Mouse (Mus musculus) cerebellum, postnatal 14 days (tissue): Measurements from ENCODE around the gene Slc25a39.
"Not testable (repeated sequence)": the region's sequence is repeated elsewhere in the genome, so short reads cannot be mapped to it uniquely, and the experiment has no call there.

Experiments used
- DNase-seq, 2 experiments: peaks; one replicate each; pipeline ENCODE4 v3.0.0; 2021; ENCODE audit warnings: mixed read lengths in 2 of 2

Slc25a39 gene

DNA sequence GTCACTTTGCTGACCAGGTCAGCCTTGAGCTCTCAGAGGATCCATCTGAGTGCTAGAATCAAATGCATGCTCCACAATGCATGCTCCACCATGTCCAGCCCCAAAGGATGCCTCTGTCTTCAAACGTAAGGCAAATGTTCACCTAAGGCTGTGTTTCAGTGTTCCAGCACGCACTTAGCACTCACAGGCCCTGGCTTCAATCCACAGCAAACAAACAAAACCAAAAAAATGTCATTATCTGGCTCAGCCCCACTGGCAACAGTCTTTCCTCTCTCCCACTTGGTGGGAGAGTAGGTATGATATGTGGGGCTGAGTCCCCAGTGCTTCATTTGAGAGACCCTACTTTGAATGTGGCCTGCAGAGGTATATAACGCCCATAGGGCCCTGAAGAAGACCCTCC lies 3.3 kb upstream of the Slc25a39 start:
- no peak for DNase-seq

DNA sequence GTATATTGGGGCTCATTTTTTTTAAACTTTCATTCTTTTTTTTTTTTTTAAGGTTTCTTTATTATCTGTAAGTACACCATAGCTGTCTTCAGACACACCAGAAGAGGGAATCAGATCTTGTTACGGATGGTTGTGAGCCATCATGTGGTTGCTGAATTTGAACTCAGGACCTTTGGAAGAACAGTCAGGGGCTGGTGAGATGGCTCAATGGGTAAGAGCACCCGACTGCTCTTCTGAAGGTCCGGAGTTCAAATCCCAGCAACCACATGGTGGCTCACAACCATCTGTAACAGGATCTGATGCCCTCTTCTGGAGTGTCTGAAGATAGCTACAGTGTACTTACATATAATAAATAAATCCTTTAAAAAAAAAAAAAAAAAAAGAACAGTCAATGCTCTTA lies 2.6 kb upstream of the Slc25a39 start:
- not testable (repeated sequence) for DNase-seq

DNA sequence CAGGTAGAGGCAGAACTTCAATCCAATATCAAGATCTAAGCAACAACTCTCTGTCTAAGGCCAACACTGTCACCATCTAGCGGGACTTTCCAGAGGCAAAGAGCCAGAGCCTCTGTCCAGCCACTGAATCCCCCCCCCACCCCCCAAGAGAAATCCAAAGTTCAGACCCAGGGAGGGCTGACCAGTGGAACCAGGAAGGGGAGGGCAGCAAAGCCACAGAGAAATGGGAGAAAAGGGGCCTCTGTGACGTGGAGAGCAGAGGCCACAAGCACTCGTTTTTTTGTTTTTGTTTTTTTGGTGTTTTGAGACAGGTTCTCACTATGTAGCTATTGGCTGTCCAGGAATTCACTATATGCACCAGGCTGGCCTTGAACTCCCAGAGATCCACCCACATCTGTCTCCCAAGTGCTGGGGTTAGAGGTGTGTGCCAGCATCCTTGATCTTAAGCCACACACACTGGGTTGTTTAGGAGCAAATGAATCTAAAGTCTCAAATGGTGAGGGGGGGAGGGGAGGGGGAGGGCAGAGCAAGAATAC lies 2.1 kb upstream of the Slc25a39 start:
- DNase-seq, result no peak

DNA sequence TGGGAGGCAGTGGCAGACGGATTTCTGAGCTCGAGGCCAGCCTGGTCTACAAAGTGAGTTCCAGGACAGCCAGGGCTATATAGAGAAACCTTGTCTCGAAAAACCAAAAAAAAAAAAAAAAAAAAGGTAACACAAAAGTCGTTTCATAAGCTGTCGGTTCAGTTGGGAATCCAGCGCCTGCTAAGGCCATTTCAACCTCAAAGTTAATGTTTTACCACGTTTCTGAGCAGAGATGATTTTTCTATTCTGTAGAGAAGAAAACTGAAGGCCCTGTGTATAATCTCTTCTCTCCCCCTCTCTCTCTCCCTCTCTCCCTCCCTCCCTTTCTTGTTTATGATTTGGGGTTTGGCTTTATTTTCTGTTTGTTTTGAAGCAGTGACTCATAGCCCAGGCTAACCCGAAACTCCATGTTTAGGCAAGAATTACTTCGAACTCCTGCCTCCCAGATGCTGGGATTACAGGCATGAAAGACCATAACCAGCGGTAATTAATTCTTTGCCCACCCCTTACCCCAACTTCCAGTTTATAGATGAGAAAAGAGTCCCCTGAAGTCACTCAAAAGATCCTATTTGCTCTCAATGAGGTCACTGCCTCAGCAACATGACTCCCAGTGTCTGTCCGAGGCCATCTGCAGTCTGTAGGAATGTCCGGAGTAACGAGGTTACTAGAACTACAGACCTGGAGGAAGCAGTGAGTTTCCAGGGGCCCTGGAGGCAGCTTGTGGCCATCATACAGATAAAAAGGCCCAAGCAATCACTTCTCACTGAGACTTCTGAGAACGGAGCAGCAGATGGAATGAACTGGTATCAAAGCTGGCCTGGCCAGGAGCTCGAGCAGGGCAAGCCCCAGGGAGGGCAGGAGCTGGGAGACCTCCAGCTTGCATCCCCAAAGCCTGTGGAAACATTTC lies 1.4 kb upstream of the Slc25a39 start:
- peak in 1 of 2 experiments; percentile 10 for DNase-seq

DNA sequence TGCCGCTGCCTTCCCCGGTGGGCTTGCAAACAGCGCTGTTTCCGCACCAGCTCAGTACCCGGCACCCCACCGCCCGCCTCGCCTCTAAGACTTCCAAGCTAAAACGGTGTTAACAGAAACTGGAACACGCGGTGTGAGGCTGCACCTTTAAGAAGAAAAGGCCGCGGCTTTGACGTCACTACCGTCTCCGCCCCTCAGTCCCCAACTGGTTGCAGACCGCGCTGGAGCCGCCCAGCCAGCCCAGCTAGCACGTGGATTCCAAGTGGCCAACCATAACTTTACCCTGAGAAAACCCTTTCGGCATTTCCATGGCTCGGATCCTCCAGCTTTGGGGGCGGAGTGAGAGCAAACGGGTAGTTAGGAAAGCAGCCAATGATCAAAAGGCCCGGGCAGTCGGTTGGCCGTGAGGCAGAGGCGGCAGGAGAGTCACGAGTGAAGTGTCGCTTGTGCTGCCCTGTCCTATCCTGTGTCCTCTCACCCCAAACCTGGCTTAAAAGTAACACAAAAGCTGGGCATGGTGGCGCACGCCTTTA lies 664 bp upstream of the Slc25a39 start:
- peak; percentile 96 to 97 for DNase-seq

DNA sequence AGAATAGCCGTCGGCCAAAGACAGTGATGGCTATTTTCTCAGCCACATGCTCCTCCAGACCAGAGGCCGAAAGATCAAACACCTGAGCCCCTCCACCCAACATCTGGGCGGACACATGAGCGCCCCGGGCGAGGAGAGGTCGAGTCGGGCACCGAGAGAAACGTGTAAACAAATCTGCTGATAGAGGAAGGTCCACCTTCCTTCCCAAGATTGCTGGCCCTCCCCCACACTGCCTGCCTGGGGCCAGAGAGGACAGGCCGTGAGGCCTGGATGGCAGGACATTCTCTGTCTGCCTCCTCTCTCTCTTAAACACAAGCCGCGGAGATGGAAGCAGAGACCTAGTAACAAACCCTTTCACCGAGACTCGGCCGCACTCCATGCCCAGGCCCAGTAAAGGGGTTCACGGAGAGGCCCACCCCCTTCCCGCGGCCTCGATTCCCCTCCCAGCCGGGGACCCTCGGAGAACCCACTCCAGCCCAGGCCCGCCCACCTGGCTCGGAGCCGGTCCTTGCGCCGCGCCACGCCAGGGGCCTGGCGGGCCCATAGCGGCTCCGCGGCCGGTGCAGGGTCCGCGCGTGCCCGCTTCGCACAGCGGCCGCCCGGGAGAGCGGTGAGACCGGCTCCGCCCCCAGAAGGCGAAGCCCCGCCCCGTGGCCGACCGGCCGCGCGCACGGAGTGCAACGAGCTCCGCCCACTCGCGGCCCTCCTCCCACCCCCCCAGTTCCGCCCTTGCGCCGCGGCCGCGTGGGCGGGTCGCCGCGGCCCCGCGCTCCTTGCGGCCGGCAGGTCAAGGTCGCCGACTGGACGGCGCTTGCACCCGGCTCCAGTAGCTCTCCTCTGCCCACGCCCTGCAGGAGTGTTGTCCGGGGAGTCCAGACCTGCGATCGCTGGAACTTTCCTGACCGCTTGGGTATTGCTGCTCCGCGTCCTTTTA lies 579 bp downstream of the Slc25a39 start:
- DNase-seq, result peak; percentile 95 to 97

DNA sequence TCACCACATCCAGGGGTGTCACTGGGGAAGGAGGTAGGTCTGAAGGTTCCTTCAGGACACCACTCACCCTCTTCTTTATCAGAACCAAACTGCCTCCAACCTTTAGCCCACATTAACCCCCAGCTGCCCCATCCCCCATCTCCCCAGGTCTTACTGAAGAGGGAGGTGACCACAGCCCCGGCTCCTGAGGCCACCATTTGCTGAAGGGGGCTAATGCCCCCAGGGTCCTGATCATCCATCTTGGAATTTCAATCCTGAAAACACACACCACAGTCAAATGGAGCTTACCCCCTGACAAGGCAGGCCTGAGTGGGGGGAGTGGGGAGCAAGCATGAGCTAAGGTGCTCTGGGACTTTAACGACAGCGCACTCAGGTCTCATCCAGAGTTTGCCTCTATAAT lies 1.3 kb downstream of the Slc25a39 start:
- peak; percentile 35 to 42 for DNase-seq

DNA sequence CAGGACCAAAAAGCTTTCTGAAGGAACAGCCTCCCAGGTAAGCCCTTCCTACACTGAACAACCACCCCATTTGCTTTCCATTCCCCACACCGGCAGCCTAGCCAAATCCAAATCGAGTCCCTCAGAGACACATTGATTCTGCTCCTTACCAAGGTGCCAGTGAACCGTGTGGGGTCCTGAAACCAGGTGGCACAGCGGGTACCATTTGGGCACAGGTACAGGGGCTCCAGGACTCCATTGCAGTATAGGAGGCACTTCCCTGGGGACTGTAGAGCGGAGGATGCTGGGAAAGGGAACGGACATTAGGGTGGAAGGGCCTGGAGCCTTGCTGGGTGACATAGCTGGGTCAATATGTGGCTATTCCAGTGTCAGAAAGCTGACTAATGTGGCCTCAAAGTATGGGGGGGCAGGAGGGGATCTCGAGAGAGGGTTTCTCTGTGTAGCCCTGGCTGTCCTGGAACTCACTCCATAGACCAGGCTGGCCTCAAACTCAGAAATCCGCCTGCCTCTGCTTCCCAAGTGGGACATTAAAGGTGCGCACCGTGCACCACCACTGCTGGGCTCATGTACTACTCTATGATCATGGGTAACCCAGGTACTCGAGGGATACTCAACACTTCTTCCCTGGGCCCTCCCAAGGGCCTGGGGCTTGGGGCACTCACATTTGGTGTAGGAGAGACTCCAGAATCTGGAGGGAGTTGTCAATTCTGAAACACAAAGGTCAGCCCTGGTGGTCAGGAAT lies 2.0 kb downstream of the Slc25a39 start:
- peak in 1 of 2 experiments; percentile 26 for DNase-seq

DNA sequence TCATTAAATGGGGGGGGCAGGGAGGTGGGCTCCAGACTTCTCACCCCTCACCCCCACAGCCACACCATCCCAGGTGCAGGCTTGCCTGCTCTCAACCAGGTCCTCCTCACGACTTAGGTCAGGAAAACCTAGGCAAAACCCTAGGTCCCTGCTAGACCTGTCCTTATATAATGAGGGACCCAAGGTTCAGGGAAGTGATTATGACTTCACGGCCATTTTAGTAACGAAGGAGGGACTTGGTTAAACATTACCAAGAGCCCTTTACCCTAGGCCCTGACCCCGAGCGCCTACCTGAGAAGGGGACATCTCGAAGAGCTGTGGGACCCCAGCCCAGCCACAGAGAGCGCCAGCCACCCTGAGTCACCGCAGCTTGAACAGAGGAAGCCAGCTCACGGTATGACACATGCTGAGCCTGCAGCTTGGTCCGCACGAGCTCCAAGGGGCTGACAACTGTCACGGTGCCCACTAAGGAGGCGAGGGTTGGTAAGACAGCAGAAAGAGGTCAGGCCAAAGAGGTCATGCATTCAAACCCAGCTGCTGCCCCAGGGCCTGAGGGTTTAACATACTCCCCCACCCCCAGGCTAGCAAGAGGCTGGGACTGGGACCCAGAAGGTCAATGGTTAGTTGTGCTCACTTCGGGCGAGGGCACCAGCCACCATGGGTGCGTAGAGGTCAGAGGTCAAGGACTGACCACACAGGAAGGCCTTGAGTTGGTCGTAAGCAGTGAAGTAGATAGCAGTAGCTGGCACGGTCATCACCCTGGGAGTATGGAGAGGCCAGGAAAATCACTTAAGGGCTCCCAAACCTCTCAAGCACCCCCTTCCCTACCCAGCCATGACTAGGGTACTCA lies 3.4 kb downstream of the Slc25a39 start:
- peak in 1 of 2 experiments; percentile 21 for DNase-seq

DNA sequence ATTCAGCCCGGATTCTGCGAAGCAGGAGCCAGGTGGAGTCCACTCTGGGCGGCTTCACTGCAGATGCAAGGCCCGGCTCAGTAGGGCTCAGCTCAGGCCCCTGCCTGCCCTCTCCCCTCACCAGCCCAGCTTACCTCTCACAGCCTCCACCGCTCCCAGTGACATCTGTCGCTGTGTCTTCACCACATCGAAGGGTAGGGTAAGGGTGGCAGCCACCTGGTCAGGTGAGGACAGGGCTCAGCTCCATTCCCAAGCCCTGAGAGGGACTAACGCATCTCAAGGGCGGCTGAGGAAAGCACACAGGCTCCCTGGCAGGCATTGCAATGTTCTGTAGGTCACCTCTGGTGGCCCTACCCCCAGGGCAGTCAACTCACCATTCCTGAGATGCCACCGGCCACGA lies 4.1 kb downstream of the Slc25a39 start:
- peak; percentile 18 to 20 for DNase-seq

DNA sequence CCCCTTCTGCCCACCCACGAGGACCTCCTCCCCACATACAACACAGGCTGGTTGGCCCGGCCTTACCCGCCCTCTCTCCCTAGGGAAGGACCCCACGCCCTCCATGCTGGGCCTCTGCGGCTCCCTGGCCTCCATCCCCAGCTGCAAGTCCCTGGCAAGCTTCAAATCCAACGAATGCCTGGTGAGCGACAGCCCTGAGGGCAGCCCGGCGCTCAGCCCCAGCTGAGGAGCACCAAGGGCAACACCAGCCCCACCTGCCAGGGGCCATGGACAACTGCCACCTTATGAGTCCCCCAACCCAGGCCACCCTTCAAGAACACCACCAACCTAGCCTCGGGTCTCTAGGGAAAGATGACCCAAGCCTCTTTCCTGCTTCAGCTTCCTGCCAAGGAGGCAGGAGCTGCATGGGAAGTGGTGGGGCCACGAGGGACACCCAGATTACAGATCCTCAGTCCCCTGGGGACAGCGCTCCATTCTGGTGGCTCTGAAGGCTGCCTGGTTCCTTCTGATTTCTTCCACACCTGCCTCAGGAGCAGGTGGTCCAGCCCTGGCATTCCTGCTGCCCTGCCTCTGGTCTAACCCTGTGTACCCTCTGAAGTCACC lies 5.7 kb downstream of the Slc25a39 start:
- peak; percentile 21 to 34 for DNase-seq

DNA sequence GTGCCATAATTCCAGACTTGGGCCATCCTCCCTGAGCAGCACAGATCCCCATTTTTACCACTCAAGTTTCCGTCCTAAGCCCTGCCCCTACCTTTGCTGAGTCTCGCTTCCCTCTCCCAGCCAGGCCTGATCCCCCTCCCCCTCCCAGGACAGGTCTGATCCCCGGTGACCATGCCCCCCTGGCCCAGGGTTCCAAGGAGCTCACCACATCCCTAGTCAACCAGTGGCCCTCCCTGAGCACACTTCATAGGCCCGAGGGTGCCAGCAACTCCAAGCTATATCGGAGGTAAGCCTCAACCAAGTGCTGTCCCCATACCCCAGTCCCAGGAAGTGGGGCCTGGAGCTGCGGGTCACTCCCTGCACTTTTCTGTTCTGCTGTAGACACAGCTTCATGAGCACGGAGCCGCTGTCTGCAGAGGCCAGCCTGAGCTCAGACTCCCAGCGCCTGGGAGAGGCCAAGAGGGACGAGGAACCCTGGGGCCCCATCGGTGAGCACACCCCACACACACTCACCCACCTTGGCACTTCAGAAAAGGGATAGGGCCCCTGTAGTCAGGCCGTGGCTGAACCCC lies 7.1 kb downstream of the Slc25a39 start:
- peak; percentile 15 to 33 for DNase-seq

DNA sequence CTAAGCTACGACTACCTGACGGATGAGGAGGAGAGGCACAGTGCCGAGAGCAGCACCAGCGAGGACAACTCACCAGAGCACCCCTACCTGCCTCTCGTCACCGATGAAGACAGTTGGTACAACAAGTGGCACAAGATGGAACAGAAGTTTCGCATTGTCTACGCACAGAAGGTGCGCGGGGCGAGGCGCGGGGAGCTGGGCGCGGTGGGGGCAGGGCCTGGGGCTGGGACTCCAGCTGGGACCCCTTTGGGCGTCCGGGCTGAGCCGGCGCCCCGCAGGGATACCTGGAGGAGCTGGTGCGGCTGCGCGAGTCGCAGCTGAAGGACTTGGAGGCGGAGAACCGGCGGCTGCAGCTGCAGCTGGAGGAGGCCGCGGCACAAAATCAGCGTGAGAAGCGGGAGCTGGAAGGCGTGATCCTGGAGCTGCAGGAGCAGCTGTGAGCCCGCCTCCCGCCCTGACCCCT lies 8.1 kb downstream of the Slc25a39 start:
- peak; percentile 33 to 40 for DNase-seq

DNA sequence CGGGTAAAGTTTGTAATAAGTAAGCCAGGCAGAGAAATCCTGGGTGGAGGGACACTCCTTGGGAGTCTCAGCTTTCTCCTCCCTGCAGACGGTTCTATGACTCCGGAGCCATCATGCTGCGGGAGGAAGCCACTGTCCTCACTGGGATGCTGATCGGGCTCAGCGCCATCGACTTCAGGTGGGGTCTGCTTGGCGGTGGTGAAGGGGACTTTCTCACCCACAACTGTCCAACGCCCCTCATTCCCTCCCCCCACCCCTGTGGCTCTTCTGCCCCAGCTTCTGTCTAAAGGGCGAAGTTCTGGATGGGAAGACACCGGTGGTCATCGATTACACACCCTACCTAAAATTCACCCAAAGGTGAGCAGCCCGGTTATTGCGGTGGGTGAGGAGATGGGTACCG lies 8.6 kb downstream of the Slc25a39 start:
- peak; percentile 36 to 37 for DNase-seq

DNA sequence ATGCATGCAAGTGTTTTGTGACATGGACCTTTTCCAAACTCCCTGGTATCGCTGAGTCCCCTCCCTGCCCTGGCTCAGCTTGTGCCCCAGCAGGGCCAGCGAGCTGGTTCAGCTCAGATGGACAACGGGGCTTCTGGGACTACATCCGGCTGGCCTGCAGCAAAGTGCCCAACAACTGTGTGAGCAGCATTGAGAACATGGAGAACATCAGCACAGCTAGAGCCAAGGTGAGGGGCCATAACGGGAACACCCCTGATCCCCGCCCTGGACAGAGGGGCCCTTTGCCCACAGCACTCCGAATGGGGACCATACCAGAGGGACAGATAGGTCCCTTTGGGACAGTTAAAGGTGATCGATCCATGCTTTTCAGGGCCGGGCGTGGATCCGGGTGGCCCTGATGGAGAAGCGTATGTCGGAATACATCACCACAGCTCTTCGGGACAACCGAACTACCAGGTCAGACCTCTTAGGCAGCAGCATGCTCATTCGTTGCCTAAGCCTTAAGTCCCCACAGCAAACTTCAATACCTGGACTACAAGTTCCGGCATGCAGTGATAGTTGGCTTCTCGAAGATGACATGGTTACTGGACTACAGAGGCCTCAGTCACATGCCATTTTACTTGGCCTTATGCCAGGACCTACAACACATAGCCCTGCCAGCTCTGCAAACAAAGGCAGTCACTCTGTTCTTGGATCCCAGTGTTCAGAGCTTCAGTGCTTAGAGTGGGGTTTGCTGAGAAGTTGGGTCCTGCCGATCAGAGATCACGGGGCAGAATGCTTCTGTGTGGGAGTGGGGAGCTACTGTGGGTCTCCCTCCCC lies 9.5 kb downstream of the Slc25a39 start:
- DNase-seq, result peak; percentile 75 to 78

DNA sequence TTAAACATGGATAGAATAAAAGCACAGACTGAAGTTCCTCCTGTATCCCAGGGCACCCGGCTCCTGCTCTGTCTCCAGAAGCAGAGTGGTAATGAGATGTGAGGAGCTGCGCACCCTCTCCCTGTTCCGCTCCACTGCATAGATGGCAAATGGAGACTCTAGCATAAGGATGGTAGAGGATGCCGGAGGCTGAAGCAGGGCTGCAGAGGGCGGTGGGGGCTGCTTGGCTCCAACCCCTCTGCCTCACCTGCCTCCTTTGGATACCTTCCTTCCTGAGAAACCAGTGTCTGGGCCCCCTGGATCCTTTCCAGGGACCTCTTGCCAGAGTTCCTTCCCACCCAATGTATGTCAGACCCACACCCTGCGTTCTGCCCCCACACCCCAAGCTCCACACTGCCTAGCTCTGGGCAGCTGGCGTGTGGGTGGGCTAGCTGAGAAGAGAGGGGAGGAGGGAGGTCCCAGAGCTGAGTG lies 11.0 kb downstream of the Slc25a39 start:
- DNase-seq, result peak; percentile 48 to 50

DNA sequence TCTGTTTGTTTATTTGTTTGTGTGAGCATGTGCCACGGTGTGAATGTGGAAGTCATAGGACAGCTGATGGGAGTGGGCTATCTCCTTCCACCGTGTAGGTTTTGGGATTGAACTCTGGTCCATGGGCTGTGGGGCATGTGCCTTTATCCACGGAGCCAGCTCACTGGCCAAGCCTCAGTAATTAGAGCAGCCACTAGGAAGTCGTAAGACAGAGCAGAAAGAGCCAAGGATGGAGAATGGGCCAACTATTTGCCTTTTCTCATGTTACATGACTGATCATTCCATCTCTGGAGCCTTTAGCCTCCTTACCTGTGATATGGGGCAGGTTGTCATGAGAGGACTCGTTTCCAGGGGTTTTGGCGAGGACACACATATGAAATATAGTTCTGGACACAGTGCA lies 11.5 kb downstream of the Slc25a39 start:
- DNase-seq, result peak in 1 of 2 experiments; percentile 40

DNA sequence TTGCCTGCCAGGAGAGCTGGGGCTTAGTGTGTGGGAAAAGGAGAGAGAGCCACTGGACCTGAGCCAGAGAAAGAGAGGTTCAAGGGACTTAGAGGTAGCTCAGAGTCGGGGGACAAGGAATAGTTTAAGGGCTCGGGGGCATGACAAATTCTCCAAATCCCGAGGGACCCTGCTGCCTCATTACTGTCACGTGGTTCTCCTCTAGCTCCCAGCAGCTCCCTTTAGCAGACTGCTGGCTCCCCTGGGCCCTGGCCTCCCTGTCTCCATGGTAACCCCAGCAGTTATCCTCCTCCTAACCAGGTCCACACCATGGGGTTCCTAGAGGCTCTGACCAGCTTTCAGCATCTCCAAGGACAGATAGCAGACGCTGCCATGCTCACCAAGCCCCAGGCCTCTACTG lies 12.5 kb downstream of the Slc25a39 start:
- peak; percentile 65 to 67 for DNase-seq
